Mouse (Mus musculus): ENCODE results near the gene Igfals.

DNA sequence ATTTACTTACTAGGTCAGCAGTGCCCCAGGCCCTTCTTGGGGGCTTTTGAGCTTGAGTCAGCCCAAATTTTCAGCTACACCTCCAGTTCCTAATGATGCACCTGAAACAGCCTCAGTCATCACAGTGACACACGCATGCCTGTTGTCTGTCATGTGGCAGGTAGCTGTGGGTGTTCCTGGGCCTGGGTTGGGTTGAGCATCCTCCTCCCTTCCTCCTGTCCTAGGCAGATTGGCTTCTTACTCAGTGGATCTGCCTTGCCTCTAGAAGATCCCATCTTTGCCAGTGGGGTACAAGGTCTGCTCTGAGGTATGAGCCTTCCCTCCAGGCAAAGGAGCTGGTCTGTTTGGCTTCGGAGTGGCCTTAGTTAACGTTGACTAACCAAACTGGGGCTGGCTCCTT, 23.1 kb downstream of the Igfals start:
- TF ChIP-seq CTCF (IDR thresholded peaks at IDR 0.05; ENCODE audit: low read depth) (no peak), EP300 (IDR thresholded peaks at IDR 0.05; ENCODE audit: low read depth) (no peak)
